Mouse (Mus musculus) embryonic facial prominence, embryonic 11.5 days (tissue): ENCODE measurements at regions not wholly inside any gene's neighbourhood (a gene's known extent, or its start where the extent isn't known, plus 50 kb on each side); places are given as distances from the start of the nearest gene placed in this dataset.

Experiments used
- ATAC-seq: fragments of 200-750 bp; cut with Nextera tagmentation; replicated peaks from 2 replicates; pipeline ENCODE4 v1.8.0; 2017; ENCODE audit warnings: low read depth; ENCODE audit not compliant: insufficient number of reproducible peaks, low FRiP score, low TSS enrichment
- DNase-seq: peaks from one replicate; pipeline ENCODE4 v3.0.0-alpha.2; 2015; ENCODE audit warnings: low spot score
- H3K27ac ChIP-seq: fragments of 300-500 bp; sonication (generic); replicated peaks from 2 replicates; pipeline ENCODE4 v1.5.1; 2014; ENCODE audit warnings: mild to moderate bottlenecking, low read depth, low read length, control low read depth
- H3K27me3 ChIP-seq: fragments of 300-500 bp; sonication (generic); 2 replicates; pipeline ENCODE4 v1.6.1; 2014; ENCODE audit warnings: mild to moderate bottlenecking, low read length, moderate library complexity, mixed read lengths; ENCODE audit not compliant: control insufficient read depth, insufficient read depth
- H3K36me3 ChIP-seq: fragments of 300-500 bp; sonication (generic); replicated peaks from 2 replicates; pipeline ENCODE4 v1.6.1; 2014; ENCODE audit warnings: low read depth, mild to moderate bottlenecking, low read length, moderate library complexity, mixed read lengths; ENCODE audit not compliant: control insufficient read depth, insufficient read depth
- H3K4me1 ChIP-seq: fragments of 300-500 bp; sonication (generic); 2 replicates; pipeline ENCODE4 v1.6.1; 2014; ENCODE audit warnings: low read length, mixed read lengths; ENCODE audit not compliant: control insufficient read depth, insufficient read depth
- H3K4me2 ChIP-seq: fragments of 300-500 bp; sonication (generic); 2 replicates; pipeline ENCODE4 v1.6.1; 2014; ENCODE audit warnings: low read depth, mild to moderate bottlenecking, control low read depth, low read length, moderate library complexity
- H3K4me3 ChIP-seq: fragments of 300-500 bp; sonication (generic); 2 replicates; pipeline ENCODE4 v1.5.1; 2014; ENCODE audit warnings: low read depth, low read length, control low read depth
- H3K9ac ChIP-seq: fragments of 300-500 bp; sonication (generic); replicated peaks from 2 replicates; pipeline ENCODE4 v1.6.1; 2014; ENCODE audit warnings: mild to moderate bottlenecking, control low read depth, low read length
- H3K9me3 ChIP-seq: fragments of 300-500 bp; sonication (generic); replicated peaks from 2 replicates; pipeline ENCODE4 v1.6.1; 2016; ENCODE audit warnings: mild to moderate bottlenecking, low read length, inconsistent platforms, mixed read lengths; ENCODE audit not compliant: control insufficient read depth
- WGBS: fragments of 180-500 bp; shearing (Covaris S2); extraction: QIAGEN DNeasy Blood & Tissue Kit; methylation state at CpG from one replicate; pipeline ENCODE4 v1.1.7; 2014; 5-methylcytosine and 5-hydroxymethylcytosine counted together

GRCm38 (mm10) chr17:48792954-48793353 lies 139.2 kb upstream of the Lrfn2 start:
- WGBS, result 86% methylated on average over 5 of the region's 5 CpGs
- H3K4me1 ChIP-seq, result no peaks in the 10 kb centered on the region
- no peaks in the 10 kb centered on the region for H3K27me3 ChIP-seq
- H3K4me2 ChIP-seq, result no peak overlapping the region
- no peaks in the 10 kb centered on the region for H3K36me3 ChIP-seq
- no peaks in the 10 kb centered on the region for H3K9me3 ChIP-seq
- no peak overlapping the region for H3K27ac ChIP-seq
- no peak overlapping the region for H3K9ac ChIP-seq
- H3K4me3 ChIP-seq, result no peak overlapping the region
- DNase-seq, result no peak
- ATAC-seq, result no peak

- H3K4me3 ChIP-seq, result no peak overlapping the region
- DNase-seq (no peak), ATAC-seq (no peak)
- no peaks in the 10 kb centered on the region for H3K9me3 ChIP-seq
- 82% methylated on average over 5 of the region's 5 CpGs for WGBS
- no peak overlapping the region for H3K9ac ChIP-seq
- no peak overlapping the region for H3K4me2 ChIP-seq
- H3K36me3 ChIP-seq, result no peaks in the 10 kb centered on the region
- no peak overlapping the region for H3K27ac ChIP-seq
- no peaks in the 10 kb centered on the region for H3K4me1 ChIP-seq
- no peaks in the 10 kb centered on the region for H3K27me3 ChIP-seq
Measured at GRCm38 (mm10) chr17:48795773-48796172, 136.4 kb upstream of the Lrfn2 start.

DNA sequence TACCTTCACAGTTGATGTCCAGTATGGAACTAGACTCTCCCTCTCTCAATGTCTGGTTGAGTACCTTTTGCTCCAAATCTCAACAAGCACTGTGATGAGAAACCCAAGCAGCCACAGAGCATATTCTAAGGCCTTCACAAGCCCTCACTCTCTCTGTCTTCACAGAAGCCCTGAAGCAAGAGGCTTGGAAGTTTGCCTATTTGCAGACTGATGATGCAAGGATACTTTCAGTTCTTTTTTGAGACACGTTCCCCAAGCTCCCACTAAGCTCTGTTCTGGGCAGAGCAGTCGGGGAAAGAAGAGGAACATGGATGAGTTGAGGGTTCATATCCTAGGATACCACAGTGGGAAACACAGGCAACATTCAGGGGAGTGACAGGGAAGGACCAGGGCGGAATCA lies 134.0 kb upstream of the Lrfn2 start:
- H3K4me3 ChIP-seq, result no peak overlapping the region
- H3K27ac ChIP-seq, result no peak overlapping the region
- 72% methylated on average over 3 of the region's 3 CpGs for WGBS
- no peaks in the 10 kb centered on the region for H3K36me3 ChIP-seq
- no peak overlapping the region for H3K9ac ChIP-seq
- ATAC-seq (no peak), DNase-seq (no peak)
- no peaks in the 10 kb centered on the region for H3K9me3 ChIP-seq
- no peaks in the 10 kb centered on the region for H3K27me3 ChIP-seq
- no peaks in the 10 kb centered on the region for H3K4me1 ChIP-seq
- H3K4me2 ChIP-seq, result no peak overlapping the region

DNA sequence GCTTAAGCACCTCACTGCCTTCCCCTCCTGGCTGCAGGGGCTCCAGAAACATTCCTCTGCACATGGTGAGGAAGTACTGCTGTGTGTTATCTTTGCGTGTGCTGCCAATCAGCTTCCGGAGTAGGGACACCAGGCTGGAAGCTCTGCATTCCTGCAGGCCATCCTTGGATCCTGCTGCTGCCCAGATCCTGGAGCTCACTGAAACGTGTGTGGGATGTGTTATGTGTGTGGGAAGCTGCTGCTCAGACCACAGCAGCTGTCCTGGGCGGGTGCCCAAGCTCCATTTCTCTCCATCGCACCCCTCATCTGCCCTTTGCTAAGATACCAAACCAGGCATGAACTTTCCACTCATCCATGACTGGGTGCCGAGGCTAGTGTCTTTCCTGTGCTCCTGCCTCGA lies 129.5 kb upstream of the Lrfn2 start:
- no peak for ATAC-seq
- no peak for DNase-seq
- H3K4me3 ChIP-seq, result no peak overlapping the region
- WGBS, result 71% methylated on average over 7 of the region's 7 CpGs
- no peaks in the 10 kb centered on the region for H3K4me1 ChIP-seq
- no peaks in the 10 kb centered on the region for H3K36me3 ChIP-seq
- H3K27ac ChIP-seq, result no peak overlapping the region
- H3K27me3 ChIP-seq, result no peaks in the 10 kb centered on the region
- H3K4me2 ChIP-seq, result no peak overlapping the region
- no peaks in the 10 kb centered on the region for H3K9me3 ChIP-seq
- H3K9ac ChIP-seq, result no peak overlapping the region

DNA sequence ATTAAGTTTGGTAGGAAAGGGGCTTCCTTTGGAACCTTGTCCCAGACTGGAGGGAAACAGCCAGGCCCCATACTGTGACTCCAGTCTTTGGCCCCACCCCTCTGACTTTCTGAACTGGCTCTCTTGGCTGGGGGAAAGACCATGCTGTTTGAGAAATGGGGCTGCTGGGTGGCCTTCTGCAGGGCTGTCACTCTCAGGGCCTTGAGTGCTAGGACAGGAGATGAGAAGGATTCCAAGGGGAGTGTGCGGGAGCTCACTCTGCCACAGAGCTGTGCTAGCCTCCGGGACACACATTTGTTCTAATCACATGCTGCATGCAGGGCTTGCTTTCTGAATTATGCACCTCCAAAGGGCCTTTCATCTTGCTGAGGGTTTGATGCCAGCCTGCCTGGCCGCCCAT lies 124.3 kb upstream of the Lrfn2 start:
- DNase-seq, result no peak

GRCm38 (mm10) chr17:48814753-48815504 lies 117.2 kb upstream of the Lrfn2 start:
- no peak for DNase-seq
- Histone ChIP-seq H3K4me2 (no peak overlapping the region), H3K4me1 (no peaks in the 10 kb centered on the region), H3K36me3 (no peaks in the 10 kb centered on the region), H3K27me3 (no peaks in the 10 kb centered on the region), H3K27ac (no peak overlapping the region), H3K9me3 (no peaks in the 10 kb centered on the region), H3K4me3 (no peak overlapping the region), H3K9ac (no peak overlapping the region)
- 48% methylated on average over 15 of the region's 15 CpGs for WGBS
- ATAC-seq, result peak; percentile 72; the same call in 1 of the 2 replicates

More for the DNA sequence above, 124.3 kb upstream of the Lrfn2 start:
- Histone ChIP-seq H3K27me3 (no peaks in the 10 kb centered on the region), H3K27ac (no peak overlapping the region), H3K36me3 (no peaks in the 10 kb centered on the region), H3K4me2 (no peak overlapping the region), H3K4me3 (no peak overlapping the region), H3K4me1 (no peaks in the 10 kb centered on the region), H3K9me3 (no peaks in the 10 kb centered on the region), H3K9ac (no peak overlapping the region)
- ATAC-seq, result no peak
- 84% methylated on average over 3 of the region's 3 CpGs for WGBS

DNA sequence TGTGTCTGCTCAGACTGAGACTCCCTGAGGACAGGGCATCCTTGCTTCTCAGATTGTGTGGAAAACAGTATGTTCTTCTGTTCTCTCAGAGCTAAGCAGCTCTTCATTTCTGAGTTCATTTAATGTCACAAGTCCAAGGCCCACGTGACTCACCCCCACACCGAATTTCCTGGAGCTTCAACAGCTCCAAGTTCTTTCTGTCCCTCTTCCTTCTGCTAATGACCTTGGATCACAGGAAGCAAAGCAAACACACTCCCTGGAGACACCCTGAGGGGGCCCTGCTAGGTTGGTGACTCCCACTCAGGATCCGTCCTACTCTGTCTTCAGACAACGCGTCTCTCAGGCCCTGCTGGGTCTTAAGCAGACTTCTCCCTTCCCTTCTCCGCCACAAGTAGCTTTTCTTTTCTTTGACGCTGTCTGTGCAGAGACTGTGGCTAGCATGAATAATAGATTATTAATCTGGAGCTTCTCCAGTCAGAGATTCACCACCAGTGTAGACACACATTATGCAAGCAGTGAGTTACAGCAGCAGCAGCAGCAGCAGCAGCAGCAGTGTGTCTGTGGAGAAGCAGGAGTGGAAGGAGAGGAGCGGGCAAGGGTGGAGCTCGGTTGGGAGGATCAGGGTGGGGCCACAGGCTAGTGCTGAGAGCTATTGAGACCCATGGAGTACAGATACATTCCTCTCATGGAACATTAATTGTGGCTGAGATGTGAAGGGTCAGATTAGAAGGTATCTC lies 115.4 kb upstream of the Lrfn2 start:
- Histone ChIP-seq H3K27me3 (no peaks in the 10 kb centered on the region), H3K27ac (no peak overlapping the region), H3K4me1 (no peaks in the 10 kb centered on the region), H3K36me3 (no peaks in the 10 kb centered on the region), H3K9ac (no peak overlapping the region), H3K4me2 (no peak overlapping the region), H3K9me3 (no peaks in the 10 kb centered on the region), H3K4me3 (no peak overlapping the region)
- WGBS, result 71% methylated on average over 9 of the region's 9 CpGs
- no peak for DNase-seq
- ATAC-seq, result no peak

- Histone ChIP-seq H3K9ac (no peak overlapping the region), H3K27ac (no peak overlapping the region), H3K27me3 (no peaks in the 10 kb centered on the region), H3K36me3 (no peaks in the 10 kb centered on the region), H3K4me1 (no peaks in the 10 kb centered on the region), H3K9me3 (no peaks in the 10 kb centered on the region), H3K4me3 (no peak overlapping the region), H3K4me2 (no peak overlapping the region)
- no peak for DNase-seq
- WGBS, result 78% methylated on average over 13 of the region's 13 CpGs
- no peak for ATAC-seq
Measured at GRCm38 (mm10) chr17:48817551-48817950, 114.6 kb upstream of the Lrfn2 start.
